Mouse (Mus musculus) erythroblast, embryonic 14.5 days (primary cell): ENCODE measurements around the gene A630073D07Rik.
"Not testable (repeated sequence)": the region's sequence is repeated elsewhere in the genome, so short reads cannot be mapped to it uniquely, and the experiment has no call there.

Experiments used
- GATA1 ChIP-seq: IDR thresholded peaks from 2 replicates; pipeline ENCODE4 v1.6.1; 2012; ENCODE audit warnings: low read length, inconsistent platforms, mixed read lengths
- TAL1 ChIP-seq: IDR thresholded peaks from 3 replicates; pipeline ENCODE4 v1.6.1; 2012; ENCODE audit warnings: low read length, inconsistent platforms, mixed read lengths

- not testable (repeated sequence) for TF ChIP-seq GATA1, TAL1
These were observed 40.3 kb upstream of the A630073D07Rik start for GRCm38 (mm10) chr6:132691596-132691995.
